ENCODE assay signal across 9 mouse cellular contexts in the genomic region with DNA sequence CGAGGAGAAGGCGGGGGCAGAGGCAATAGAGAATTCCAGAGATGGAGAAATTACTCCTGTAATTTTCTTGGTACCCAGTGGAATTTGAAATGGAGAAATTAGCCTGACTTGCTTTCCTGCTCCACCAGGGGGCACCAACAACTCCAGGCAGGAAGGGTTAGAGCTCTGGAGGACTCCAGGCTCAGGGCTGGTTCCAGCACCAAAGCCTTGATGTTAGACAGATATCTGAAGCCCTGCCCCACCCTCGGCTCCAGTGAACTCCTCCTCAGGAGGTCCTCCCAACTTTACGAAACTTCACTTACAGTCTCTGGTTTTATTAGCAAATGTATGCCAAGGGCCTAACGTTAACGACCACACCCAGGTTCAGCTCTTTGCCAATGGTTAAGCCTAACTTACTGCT. TPM values are rescaled to one million over a fixed set of nuclear protein-coding genes. Genes with fewer than 3 reads are reported as not detected.
DNase-seq lines count a peak whose midpoint lies in the region; ATAC-seq and TF ChIP-seq lines count a peak whose summit lies in the region.
"Had no signal": no experiment of that assay in that cellular context is flagged by ENCODE, and none has a peak within 500 bp of the region (broad histone marks: within the 10 kb centered on the region; RNA-seq: fewer than 3 reads in every experiment).

No protein-coding gene starts in this region.

- intact Hi-C loops in gastrocnemius, postnatal 36 days (cut with DNase I) = loop anchor here (1.0 to 5.0 kb wide), 2 partner anchors 53 to 181 kb away; no protein-coding TSS in a partner anchor

- TF ChIP-seq POLR2A in thymus, adult 2 months (IDR thresholded peaks at IDR 0.05; ENCODE audit: control insufficient read depth, extremely low read depth, insufficient read depth, low read length, poor library complexity) = no peak

- H3K9ac ChIP-seq in hindbrain, embryonic 11.5 days (ENCODE audit: low read depth, low read length) = no peak overlapping the region
- H3K9ac ChIP-seq in hindbrain, embryonic 13.5 days = no peak overlapping the region
- no peak overlapping the region for H3K9ac ChIP-seq in midbrain, embryonic 16.5 days (ENCODE audit: low read depth, low read length)
- H3K9ac ChIP-seq: liver, embryonic 13.5 days had no signal

- H3K27me3 ChIP-seq in hindbrain, embryonic 11.5 days (ENCODE audit: control insufficient read depth, insufficient read depth, low read length) = no peaks in the 10 kb centered on the region
- H3K27me3 ChIP-seq in hindbrain, embryonic 13.5 days = no peaks in the 10 kb centered on the region
- H3K27me3 ChIP-seq in midbrain, embryonic 16.5 days (ENCODE audit: control insufficient read depth, insufficient read depth, low read depth, low read length) = no peaks in the 10 kb centered on the region
- no peaks in the 10 kb centered on the region for H3K27me3 ChIP-seq in thymus, adult 2 months (ENCODE audit: control insufficient read depth, insufficient read depth, low read length)
- H3K27me3 ChIP-seq: liver, embryonic 13.5 days had no signal

- no peaks in the 10 kb centered on the region for H3K9me3 ChIP-seq in hindbrain, embryonic 11.5 days (ENCODE audit: control insufficient read depth, low read length)
- H3K9me3 ChIP-seq in hindbrain, embryonic 13.5 days = no peaks in the 10 kb centered on the region
- H3K9me3 ChIP-seq in midbrain, embryonic 16.5 days (replicated peaks; ENCODE audit: control insufficient read depth, low read length, poor library complexity, severe bottlenecking) = no peaks in the 10 kb centered on the region
- H3K9me3 ChIP-seq: liver, embryonic 13.5 days had no signal

- no peak overlapping the region for H3K27ac ChIP-seq in hindbrain, embryonic 11.5 days (ENCODE audit: low read depth, low read length)
- H3K27ac ChIP-seq in hindbrain, embryonic 13.5 days = no peak overlapping the region
- H3K27ac ChIP-seq in midbrain, embryonic 16.5 days (ENCODE audit: low read length) = no peak overlapping the region
- H3K27ac ChIP-seq in thymus, adult 2 months (ENCODE audit: control insufficient read depth, insufficient read depth, low read length) = no peak overlapping the region
- H3K27ac ChIP-seq: liver, embryonic 13.5 days had no signal

- no peaks in the 10 kb centered on the region for H3K36me3 ChIP-seq in hindbrain, embryonic 11.5 days (ENCODE audit: control insufficient read depth, insufficient read depth, low read length)
- H3K36me3 ChIP-seq in hindbrain, embryonic 13.5 days = peaks cover 44% of the 10 kb centered on the region
- peaks cover 10% of the 10 kb centered on the region; the same call in 1 of the 2 replicates for H3K36me3 ChIP-seq in midbrain, embryonic 16.5 days (ENCODE audit: control insufficient read depth, insufficient read depth, low read length)
- H3K36me3 ChIP-seq in thymus, adult 2 months (ENCODE audit: control insufficient read depth, insufficient read depth, low read length) = no peaks in the 10 kb centered on the region
- H3K36me3 ChIP-seq: liver, embryonic 13.5 days had no signal

- WGBS in hindbrain, embryonic 11.5 days = 46% methylated on average over 6 of the region's 6 CpGs
- 63% methylated on average over 6 of the region's 6 CpGs for WGBS in hindbrain, embryonic 13.5 days
- WGBS in midbrain, embryonic 16.5 days = 46% methylated on average over 6 of the region's 6 CpGs
- WGBS in thymus, adult 2 months = 59% methylated on average over 6 of the region's 6 CpGs

- no peak overlapping the region for H3K4me3 ChIP-seq in hindbrain, embryonic 11.5 days (ENCODE audit: low read depth, low read length)
- H3K4me3 ChIP-seq in hindbrain, embryonic 13.5 days = no peak overlapping the region
- H3K4me3 ChIP-seq in midbrain, embryonic 16.5 days (ENCODE audit: low read depth, low read length) = no peak overlapping the region
- H3K4me3 ChIP-seq in thymus, adult 2 months (ENCODE audit: control insufficient read depth, insufficient read depth, low read length) = no peak overlapping the region
- H3K4me3 ChIP-seq: liver, embryonic 13.5 days had no signal

- DNase-seq in hindbrain, embryonic 11.5 days (ENCODE audit: low spot score) = peak; percentile 86
- DNase-seq in adrenal gland, adult 2 months = peak; percentile 71
- peak; percentile 79 for DNase-seq in embryo, embryonic 10 days (ENCODE audit: low spot score)
- DNase-seq in gastrocnemius, postnatal 36 days = peak; percentile 47 to 57
- DNase-seq in layer of hippocampus, postnatal 14 days (ENCODE audit: low spot score in 2 of 2) = peak; percentile 66 to 67
- DNase-seq in thymus, adult 2 months = peak; percentile 50
- DNase-seq: liver, embryonic 13.5 days had no signal

- H3K4me1 ChIP-seq in hindbrain, embryonic 11.5 days (replicated peaks; ENCODE audit: control insufficient read depth, insufficient read depth, low read length) = peaks cover 10% of the 10 kb centered on the region
- peaks cover 11% of the 10 kb centered on the region for H3K4me1 ChIP-seq in hindbrain, embryonic 13.5 days (replicated peaks)
- H3K4me1 ChIP-seq in midbrain, embryonic 16.5 days (ENCODE audit: control insufficient read depth, insufficient read depth, low read length) = peaks cover 5% of the 10 kb centered on the region; the same call in 1 of the 2 replicates
- H3K4me1 ChIP-seq in thymus, adult 2 months (replicated peaks; ENCODE audit: control insufficient read depth, insufficient read depth, low read length) = no peaks in the 10 kb centered on the region
- H3K4me1 ChIP-seq: liver, embryonic 13.5 days had no signal

- TF ChIP-seq CTCF in thymus, adult 2 months (IDR thresholded peaks at IDR 0.05; ENCODE audit: borderline replicate concordance, control insufficient read depth, extremely low read depth, insufficient read depth, low read length, poor library complexity) = peak; percentile 51; the same call in 1 of the 2 replicates

- ATAC-seq in hindbrain, embryonic 11.5 days (ENCODE audit: low FRiP score) = no peak
- ATAC-seq in hindbrain, embryonic 13.5 days (ENCODE audit: low FRiP score) = no peak
- 0 out of 2 replicates have a peak, but pooled peaks have one; percentile 53 for ATAC-seq in midbrain, embryonic 16.5 days

- no peak overlapping the region for H3K4me2 ChIP-seq in hindbrain, embryonic 11.5 days (replicated peaks; ENCODE audit: low read depth, low read length)
- H3K4me2 ChIP-seq in hindbrain, embryonic 13.5 days = no peak overlapping the region
- no peak overlapping the region for H3K4me2 ChIP-seq in midbrain, embryonic 16.5 days (ENCODE audit: low read length)
- H3K4me2 ChIP-seq: liver, embryonic 13.5 days had no signal

RNA-seq across cellular contexts. Expression of gene Atp9a, which starts 50.4 kb away (rescaled TPM):
- 12.8 and 14.6 TPM in 2 replicates for polyA plus RNA-seq in hindbrain, embryonic 11.5 days (2014; fragmentation: Nextera tagmentation; extraction: Ambion mirVana)
- polyA plus RNA-seq in hindbrain, embryonic 13.5 days (2015; fragmentation: Nextera tagmentation; extraction: Ambion mirVana) = 60.4 and 65.2 TPM in 2 replicates
- total RNA-seq in adrenal gland, adult 2 months (2021) = 100 to 1,000 TPM in 1 of 2 experiments, 10 to 100 TPM in 1; 57.0 to 104 TPM
- polyA plus RNA-seq in adrenal gland, adult 2 months (2012; rRNA removed) = 58.9 and 60.5 TPM in 2 replicates
- 10 to 100 TPM; 12.7 to 14.7 TPM for total RNA-seq in gastrocnemius, postnatal 36 days (2021)
- total RNA-seq in layer of hippocampus, postnatal 14 days (2021) = 100 to 1,000 TPM; 411 to 417 TPM
- polyA plus RNA-seq in midbrain, embryonic 16.5 days (2015; fragmentation: Nextera tagmentation; extraction: Ambion mirVana) = 88.4 and 97.1 TPM in 2 replicates
- polyA plus RNA-seq in thymus, adult 2 months (2012; rRNA removed) = 20.5 and 29.9 TPM in 2 replicates
